Mouse (Mus musculus): ENCODE measurements around the gene Sema4d. TPM values are rescaled to one million over a fixed set of nuclear protein-coding genes. Genes with fewer than 3 reads are reported as not detected.
A peak's percentile ranks its signal among the peaks of the same experiment; 100 is the strongest.

Sema4d gene
- polyA plus RNA-seq, 1 experiment from 2014 or later = 9.7 TPM

GRCm38 (mm10) chr13:51710738-51711137 is 82.8 kb downstream of the Sema4d start:
- H3K9ac ChIP-seq (ENCODE audit: low read length) = no peak overlapping the region
- DNase-seq (ENCODE audit: low spot score) (no peak), ATAC-seq (replicated peaks; ENCODE audit: low FRiP score, low TSS enrichment, low read depth) (no peak)
- no peak overlapping the region for H3K27ac ChIP-seq (ENCODE audit: low read depth)
- no peak overlapping the region for H3K4me3 ChIP-seq (ENCODE audit: low read depth, low read length)
- H3K4me1 ChIP-seq (replicated peaks; ENCODE audit: control insufficient read depth, insufficient read depth, low read length) = 0 out of 2 replicates have a peak, but pooled peaks cover 5% of the 10 kb centered on the region
- no peaks in the 10 kb centered on the region for H3K27me3 ChIP-seq (replicated peaks; ENCODE audit: control insufficient read depth, insufficient read depth, low read length)
- H3K36me3 ChIP-seq (ENCODE audit: control insufficient read depth, insufficient read depth, low read length) = no peaks in the 10 kb centered on the region
- H3K9me3 ChIP-seq (ENCODE audit: control insufficient read depth, low read length) = no peaks in the 10 kb centered on the region
- WGBS = 73% methylated on average over 7 of the region's 7 CpGs
- H3K4me2 ChIP-seq (ENCODE audit: low read length) = no peak overlapping the region

GRCm38 (mm10) chr13:51705882-51706854 is 87.4 kb downstream of the Sema4d start:
- ATAC-seq (replicated peaks; ENCODE audit: low FRiP score, low TSS enrichment, low read depth) = no peak

GRCm38 (mm10) chr13:51703893-51704292 is 89.7 kb downstream of the Sema4d start:
- ATAC-seq (replicated peaks; ENCODE audit: low FRiP score, low TSS enrichment, low read depth) (no peak), DNase-seq (ENCODE audit: low spot score) (no peak)
- Histone ChIP-seq H3K27ac (ENCODE audit: low read depth) (no peak overlapping the region), H3K4me3 (ENCODE audit: low read depth, low read length) (no peak overlapping the region), H3K4me2 (ENCODE audit: low read length) (no peak overlapping the region), H3K27me3 (replicated peaks; ENCODE audit: control insufficient read depth, insufficient read depth, low read length) (no peaks in the 10 kb centered on the region), H3K9me3 (ENCODE audit: control insufficient read depth, low read length) (no peaks in the 10 kb centered on the region), H3K9ac (ENCODE audit: low read length) (no peak overlapping the region), H3K4me1 (replicated peaks; ENCODE audit: control insufficient read depth, insufficient read depth, low read length) (0 out of 2 replicates have a peak, but pooled peaks cover 6% of the 10 kb centered on the region), H3K36me3 (ENCODE audit: control insufficient read depth, insufficient read depth, low read length) (no peaks in the 10 kb centered on the region)
- WGBS = 84% methylated on average over 5 of the region's 5 CpGs

More at GRCm38 (mm10) chr13:51705882-51706854, 87.4 kb downstream of the Sema4d start:
- WGBS = 46% methylated on average over 22 of the region's 22 CpGs
- peak; percentile 55 for DNase-seq (ENCODE audit: low spot score)
- no peaks in the 10 kb centered on the region for H3K9me3 ChIP-seq (ENCODE audit: control insufficient read depth, low read length)
- 0 out of 2 replicates have a peak overlapping the region, but pooled peaks have one; percentile 22 for H3K9ac ChIP-seq (ENCODE audit: low read length)
- 0 out of 2 replicates have a peak, but pooled peaks cover 6% of the 10 kb centered on the region for H3K4me1 ChIP-seq (replicated peaks; ENCODE audit: control insufficient read depth, insufficient read depth, low read length)
- no peaks in the 10 kb centered on the region for H3K36me3 ChIP-seq (ENCODE audit: control insufficient read depth, insufficient read depth, low read length)
- peak overlapping the region; percentile 41 for H3K4me2 ChIP-seq (ENCODE audit: low read length)
- no peak overlapping the region for H3K4me3 ChIP-seq (ENCODE audit: low read depth, low read length)
- H3K27me3 ChIP-seq (replicated peaks; ENCODE audit: control insufficient read depth, insufficient read depth, low read length) = no peaks in the 10 kb centered on the region
- no peak overlapping the region; the same call in 1 of the 2 replicates for H3K27ac ChIP-seq (ENCODE audit: low read depth)

GRCm38 (mm10) chr13:51698318-51698717 is 95.2 kb downstream of the Sema4d start:
- Histone ChIP-seq H3K9me3 (ENCODE audit: control insufficient read depth, low read length) (no peaks in the 10 kb centered on the region), H3K4me2 (ENCODE audit: low read length) (no peak overlapping the region), H3K4me1 (replicated peaks; ENCODE audit: control insufficient read depth, insufficient read depth, low read length) (no peaks in the 10 kb centered on the region), H3K27ac (ENCODE audit: low read depth) (no peak overlapping the region), H3K27me3 (replicated peaks; ENCODE audit: control insufficient read depth, insufficient read depth, low read length) (no peaks in the 10 kb centered on the region), H3K36me3 (ENCODE audit: control insufficient read depth, insufficient read depth, low read length) (no peaks in the 10 kb centered on the region), H3K4me3 (ENCODE audit: low read depth, low read length) (no peak overlapping the region), H3K9ac (ENCODE audit: low read length) (no peak overlapping the region)
- 86% methylated on average over 3 of the region's 3 CpGs for WGBS
- ATAC-seq (replicated peaks; ENCODE audit: low FRiP score, low TSS enrichment, low read depth) = no peak
- no peak for DNase-seq (ENCODE audit: low spot score)

GRCm38 (mm10) chr13:51697897-51698296 is 95.7 kb downstream of the Sema4d start:
- H3K9ac ChIP-seq (ENCODE audit: low read length) = no peak overlapping the region
- no peaks in the 10 kb centered on the region for H3K4me1 ChIP-seq (replicated peaks; ENCODE audit: control insufficient read depth, insufficient read depth, low read length)
- WGBS = 58% methylated on average over 4 of the region's 4 CpGs
- no peak for ATAC-seq (replicated peaks; ENCODE audit: low FRiP score, low TSS enrichment, low read depth)
- no peak overlapping the region for H3K27ac ChIP-seq (ENCODE audit: low read depth)
- no peak overlapping the region for H3K4me3 ChIP-seq (ENCODE audit: low read depth, low read length)
- no peaks in the 10 kb centered on the region for H3K36me3 ChIP-seq (ENCODE audit: control insufficient read depth, insufficient read depth, low read length)
- no peak overlapping the region for H3K4me2 ChIP-seq (ENCODE audit: low read length)
- no peaks in the 10 kb centered on the region for H3K27me3 ChIP-seq (replicated peaks; ENCODE audit: control insufficient read depth, insufficient read depth, low read length)
- H3K9me3 ChIP-seq (ENCODE audit: control insufficient read depth, low read length) = no peaks in the 10 kb centered on the region
- DNase-seq (ENCODE audit: low spot score) = no peak

GRCm38 (mm10) chr13:51697455-51697854 is 96.1 kb downstream of the Sema4d start:
- H3K4me3 ChIP-seq (ENCODE audit: low read depth, low read length) = no peak overlapping the region
- 72% methylated on average over 6 of the region's 6 CpGs for WGBS
- no peaks in the 10 kb centered on the region for H3K27me3 ChIP-seq (replicated peaks; ENCODE audit: control insufficient read depth, insufficient read depth, low read length)
- H3K9me3 ChIP-seq (ENCODE audit: control insufficient read depth, low read length) = no peaks in the 10 kb centered on the region
- no peaks in the 10 kb centered on the region for H3K36me3 ChIP-seq (ENCODE audit: control insufficient read depth, insufficient read depth, low read length)
- no peak overlapping the region for H3K4me2 ChIP-seq (ENCODE audit: low read length)
- no peak overlapping the region for H3K27ac ChIP-seq (ENCODE audit: low read depth)
- ATAC-seq (replicated peaks; ENCODE audit: low FRiP score, low TSS enrichment, low read depth) = no peak
- no peak overlapping the region for H3K9ac ChIP-seq (ENCODE audit: low read length)
- H3K4me1 ChIP-seq (replicated peaks; ENCODE audit: control insufficient read depth, insufficient read depth, low read length) = no peaks in the 10 kb centered on the region
- DNase-seq (ENCODE audit: low spot score) = no peak

- H3K4me2 ChIP-seq (ENCODE audit: low read length) = no peak overlapping the region
- no peak overlapping the region for H3K9ac ChIP-seq (ENCODE audit: low read length)
- no peak overlapping the region for H3K4me3 ChIP-seq (ENCODE audit: low read depth, low read length)
- no peak overlapping the region for H3K27ac ChIP-seq (ENCODE audit: low read depth)
- no peaks in the 10 kb centered on the region for H3K27me3 ChIP-seq (replicated peaks; ENCODE audit: control insufficient read depth, insufficient read depth, low read length)
- no peaks in the 10 kb centered on the region for H3K4me1 ChIP-seq (replicated peaks; ENCODE audit: control insufficient read depth, insufficient read depth, low read length)
- DNase-seq (ENCODE audit: low spot score) (no peak), ATAC-seq (replicated peaks; ENCODE audit: low FRiP score, low TSS enrichment, low read depth) (no peak)
- H3K9me3 ChIP-seq (ENCODE audit: control insufficient read depth, low read length) = no peaks in the 10 kb centered on the region
- no peaks in the 10 kb centered on the region for H3K36me3 ChIP-seq (ENCODE audit: control insufficient read depth, insufficient read depth, low read length)
Measured at GRCm38 (mm10) chr13:51696481-51696880, 97.1 kb downstream of the Sema4d start.

GRCm38 (mm10) chr13:51688688-51689087 is 104.9 kb downstream of the Sema4d start:
- no peaks in the 10 kb centered on the region for H3K4me1 ChIP-seq (replicated peaks; ENCODE audit: control insufficient read depth, insufficient read depth, low read length)
- H3K9me3 ChIP-seq (ENCODE audit: control insufficient read depth, low read length) = no peaks in the 10 kb centered on the region
- H3K9ac ChIP-seq (ENCODE audit: low read length) = no peak overlapping the region
- no peak overlapping the region for H3K27ac ChIP-seq (ENCODE audit: low read depth)
- no peak overlapping the region for H3K4me3 ChIP-seq (ENCODE audit: low read depth, low read length)
- no peaks in the 10 kb centered on the region for H3K27me3 ChIP-seq (replicated peaks; ENCODE audit: control insufficient read depth, insufficient read depth, low read length)
- peaks cover 47% of the 10 kb centered on the region for H3K36me3 ChIP-seq (ENCODE audit: control insufficient read depth, insufficient read depth, low read length)
- 51% methylated on average over 3 of the region's 3 CpGs for WGBS
- DNase-seq (ENCODE audit: low spot score) = no peak
- H3K4me2 ChIP-seq (ENCODE audit: low read length) = no peak overlapping the region
- no peak for ATAC-seq (replicated peaks; ENCODE audit: low FRiP score, low TSS enrichment, low read depth)
